Mouse (Mus musculus): ENCODE data around the gene Itga10.
"Not testable (repeated sequence)": the region's sequence is repeated elsewhere in the genome, so short reads cannot be mapped to it uniquely, and the experiment has no call there.

Itga10 gene

GRCm38 (mm10) chr3:96680269-96680956, 35.0 kb downstream of the Itga10 start:
- no peak for DNase-seq (ENCODE audit: low spot score)

GRCm38 (mm10) chr3:96683496-96683895, 38.1 kb downstream of the Itga10 start:
- DNase-seq (ENCODE audit: low spot score) = no peak

GRCm38 (mm10) chr3:96684151-96684821, 38.9 kb downstream of the Itga10 start:
- DNase-seq (ENCODE audit: low spot score) = no peak

- no peak for DNase-seq (ENCODE audit: low spot score)
Observed at GRCm38 (mm10) chr3:96684822-96685156, 39.4 kb downstream of the Itga10 start.

GRCm38 (mm10) chr3:96686057-96686456, 40.7 kb downstream of the Itga10 start:
- not testable (repeated sequence) for DNase-seq (ENCODE audit: low spot score)

- no peak for DNase-seq (ENCODE audit: low spot score)
Observed at GRCm38 (mm10) chr3:96688854-96689253, 43.5 kb downstream of the Itga10 start.

- DNase-seq (ENCODE audit: low spot score) = no peak
Observed at GRCm38 (mm10) chr3:96690298-96690697, 44.9 kb downstream of the Itga10 start.

GRCm38 (mm10) chr3:96692506-96692905, 47.1 kb downstream of the Itga10 start:
- peak; percentile 54 for DNase-seq (ENCODE audit: low spot score)

GRCm38 (mm10) chr3:96693579-96693978, 48.2 kb downstream of the Itga10 start:
- DNase-seq (ENCODE audit: low spot score) = no peak

- peak; percentile 91 for DNase-seq (ENCODE audit: low spot score)
Observed at GRCm38 (mm10) chr3:96696198-96696765, 50.9 kb downstream of the Itga10 start, which contains the start of gene Pias3. Gene Pias3 (plus strand): TSS chr3:96696384.

GRCm38 (mm10) chr3:96696766-96697732, 51.7 kb downstream of the Itga10 start:
- peak; percentile 93 for DNase-seq (ENCODE audit: low spot score)

GRCm38 (mm10) chr3:96698993-96699690, 53.8 kb downstream of the Itga10 start:
- no peak for DNase-seq (ENCODE audit: low spot score)

GRCm38 (mm10) chr3:96700376-96700775, 55.0 kb downstream of the Itga10 start:
- no peak for DNase-seq (ENCODE audit: low spot score)

- no peak for DNase-seq (ENCODE audit: low spot score)
Observed at GRCm38 (mm10) chr3:96701003-96701402, 55.6 kb downstream of the Itga10 start.

GRCm38 (mm10) chr3:96704778-96705177, 59.4 kb downstream of the Itga10 start:
- DNase-seq (ENCODE audit: low spot score) = no peak

GRCm38 (mm10) chr3:96706217-96706616, 60.8 kb downstream of the Itga10 start:
- DNase-seq (ENCODE audit: low spot score) = no peak

GRCm38 (mm10) chr3:96706984-96707383, 61.6 kb downstream of the Itga10 start:
- no peak for DNase-seq (ENCODE audit: low spot score)

GRCm38 (mm10) chr3:96707903-96708683, 62.7 kb downstream of the Itga10 start, which contains the start of gene Nudt17:
Gene Nudt17 (minus strand): TSS chr3:96708562.
- DNase-seq (ENCODE audit: low spot score) = peak; percentile 84

- DNase-seq (ENCODE audit: low spot score) = no peak
Observed at GRCm38 (mm10) chr3:96708684-96709064, 63.3 kb downstream of the Itga10 start.

Data from urinary bladder, postnatal 14 days (tissue).